Mouse (Mus musculus): Measurements from ENCODE around the gene Ccdc146. TPM values are rescaled to one million over a fixed set of nuclear protein-coding genes. Genes with fewer than 3 reads are reported as not detected.

The Ccdc146 gene
- polyA plus RNA-seq, 1 experiment from 2014 or later = 2.7 TPM

- Histone ChIP-seq H3K4me2 (ENCODE audit: low read length) (no peak overlapping the region), H3K4me3 (ENCODE audit: control insufficient read depth in 1 of 2, insufficient read depth in 1 of 2, low read depth in 1 of 2, low read length in 2 of 2) (no peak overlapping the region), H3K9ac (ENCODE audit: low read length) (no peak overlapping the region), H3K4me1 (ENCODE audit: control insufficient read depth in 2 of 2, insufficient read depth in 2 of 2, low read length in 2 of 2) (peaks cover 2 to 12% of the 10 kb centered on the region in 2 experiments; a peak in 2 of 4 replicates), H3K27me3 (ENCODE audit: control insufficient read depth, insufficient read depth, low read length) (no peaks in the 10 kb centered on the region), H3K27ac (replicated peaks in 1 of 2; ENCODE audit: control insufficient read depth in 1 of 2, insufficient read depth in 1 of 2, low read depth in 2 of 2, low read length in 2 of 2) (no peak overlapping the region), H3K9me3 (ENCODE audit: control insufficient read depth, low read length) (no peaks in the 10 kb centered on the region), H3K36me3 (ENCODE audit: control insufficient read depth, insufficient read depth, low read length) (no peaks in the 10 kb centered on the region)
- no peak for ATAC-seq (ENCODE audit: insufficient number of reproducible peaks, insufficient read depth, low FRiP score, low read depth)
- WGBS = 57% methylated on average over 9 of the region's 9 CpGs
Observed at GRCm38 (mm10) chr5:21271386-21272354, 152.8 kb downstream of the Ccdc146 start.

GRCm38 (mm10) chr5:21270756-21271155 lies 153.7 kb downstream of the Ccdc146 start:
- WGBS = 51% methylated on average over 4 of the region's 4 CpGs
- Histone ChIP-seq H3K9ac (ENCODE audit: low read length) (no peak overlapping the region), H3K27ac (replicated peaks in 1 of 2; ENCODE audit: control insufficient read depth in 1 of 2, insufficient read depth in 1 of 2, low read depth in 2 of 2, low read length in 2 of 2) (no peak overlapping the region)

GRCm38 (mm10) chr5:21269446-21269845 lies 155.0 kb downstream of the Ccdc146 start:
- Histone ChIP-seq H3K4me1 (ENCODE audit: control insufficient read depth in 2 of 2, insufficient read depth in 2 of 2, low read length in 2 of 2) (peaks cover 2 to 12% of the 10 kb centered on the region in 2 experiments; a peak in 2 of 4 replicates), H3K27ac (replicated peaks in 1 of 2; ENCODE audit: control insufficient read depth in 1 of 2, insufficient read depth in 1 of 2, low read depth in 2 of 2, low read length in 2 of 2) (no peak overlapping the region), H3K9ac (ENCODE audit: low read length) (no peak overlapping the region), H3K4me2 (ENCODE audit: low read length) (no peak overlapping the region), H3K9me3 (ENCODE audit: control insufficient read depth, low read length) (no peaks in the 10 kb centered on the region), H3K27me3 (ENCODE audit: control insufficient read depth, insufficient read depth, low read length) (no peaks in the 10 kb centered on the region), H3K36me3 (ENCODE audit: control insufficient read depth, insufficient read depth, low read length) (no peaks in the 10 kb centered on the region), H3K4me3 (ENCODE audit: control insufficient read depth in 1 of 2, insufficient read depth in 1 of 2, low read depth in 1 of 2, low read length in 2 of 2) (no peak overlapping the region)
- ATAC-seq (ENCODE audit: insufficient number of reproducible peaks, insufficient read depth, low FRiP score, low read depth) = no peak
- WGBS = 66% methylated on average over 5 of the region's 5 CpGs

More at GRCm38 (mm10) chr5:21270756-21271155, 153.7 kb downstream of the Ccdc146 start:
- Histone ChIP-seq H3K27me3 (ENCODE audit: control insufficient read depth, insufficient read depth, low read length) (no peaks in the 10 kb centered on the region), H3K9me3 (ENCODE audit: control insufficient read depth, low read length) (no peaks in the 10 kb centered on the region), H3K4me1 (ENCODE audit: control insufficient read depth in 2 of 2, insufficient read depth in 2 of 2, low read length in 2 of 2) (peaks cover 2 to 12% of the 10 kb centered on the region in 2 experiments; a peak in 2 of 4 replicates), H3K36me3 (ENCODE audit: control insufficient read depth, insufficient read depth, low read length) (no peaks in the 10 kb centered on the region), H3K4me3 (ENCODE audit: control insufficient read depth in 1 of 2, insufficient read depth in 1 of 2, low read depth in 1 of 2, low read length in 2 of 2) (no peak overlapping the region), H3K4me2 (ENCODE audit: low read length) (no peak overlapping the region)
- ATAC-seq (ENCODE audit: insufficient number of reproducible peaks, insufficient read depth, low FRiP score, low read depth) = no peak

GRCm38 (mm10) chr5:21267090-21267489 lies 157.4 kb downstream of the Ccdc146 start:
- WGBS = 78% methylated on average over 2 of the region's 2 CpGs
- no peaks in the 10 kb centered on the region for H3K9me3 ChIP-seq (ENCODE audit: control insufficient read depth, low read length)
- H3K27ac ChIP-seq (replicated peaks in 1 of 2; ENCODE audit: control insufficient read depth in 1 of 2, insufficient read depth in 1 of 2, low read depth in 2 of 2, low read length in 2 of 2) = no peak overlapping the region
- H3K4me3 ChIP-seq (ENCODE audit: control insufficient read depth in 1 of 2, insufficient read depth in 1 of 2, low read depth in 1 of 2, low read length in 2 of 2) = no peak overlapping the region
- H3K36me3 ChIP-seq (ENCODE audit: control insufficient read depth, insufficient read depth, low read length) = no peaks in the 10 kb centered on the region
- no peak overlapping the region for H3K9ac ChIP-seq (ENCODE audit: low read length)
- H3K4me1 ChIP-seq (ENCODE audit: control insufficient read depth in 2 of 2, insufficient read depth in 2 of 2, low read length in 2 of 2) = peaks cover 2 to 12% of the 10 kb centered on the region in 2 experiments; a peak in 2 of 4 replicates
- H3K27me3 ChIP-seq (ENCODE audit: control insufficient read depth, insufficient read depth, low read length) = no peaks in the 10 kb centered on the region
- ATAC-seq (ENCODE audit: insufficient number of reproducible peaks, insufficient read depth, low FRiP score, low read depth) = no peak
- H3K4me2 ChIP-seq (ENCODE audit: low read length) = no peak overlapping the region

- H3K4me3 ChIP-seq (ENCODE audit: control insufficient read depth in 1 of 2, insufficient read depth in 1 of 2, low read depth in 1 of 2, low read length in 2 of 2) = no peak overlapping the region
- no peak overlapping the region for H3K9ac ChIP-seq (ENCODE audit: low read length)
- H3K9me3 ChIP-seq (ENCODE audit: control insufficient read depth, low read length) = no peaks in the 10 kb centered on the region
- ATAC-seq (ENCODE audit: insufficient number of reproducible peaks, insufficient read depth, low FRiP score, low read depth) = no peak
- no peak overlapping the region for H3K4me2 ChIP-seq (ENCODE audit: low read length)
- H3K27ac ChIP-seq (replicated peaks in 1 of 2; ENCODE audit: control insufficient read depth in 1 of 2, insufficient read depth in 1 of 2, low read depth in 2 of 2, low read length in 2 of 2) = no peak overlapping the region
- H3K36me3 ChIP-seq (ENCODE audit: control insufficient read depth, insufficient read depth, low read length) = no peaks in the 10 kb centered on the region
- H3K4me1 ChIP-seq (ENCODE audit: control insufficient read depth in 2 of 2, insufficient read depth in 2 of 2, low read length in 2 of 2) = peaks cover 0 to 2% of the 10 kb centered on the region in 2 experiments; a peak in 1 of 4 replicates
- 14% methylated on average over 4 of the region's 4 CpGs for WGBS
- H3K27me3 ChIP-seq (ENCODE audit: control insufficient read depth, insufficient read depth, low read length) = no peaks in the 10 kb centered on the region
Observed at GRCm38 (mm10) chr5:21265049-21265448, 159.4 kb downstream of the Ccdc146 start.

GRCm38 (mm10) chr5:21264352-21265021 lies 160.0 kb downstream of the Ccdc146 start:
- Histone ChIP-seq H3K27ac (replicated peaks in 1 of 2; ENCODE audit: control insufficient read depth in 1 of 2, insufficient read depth in 1 of 2, low read depth in 2 of 2, low read length in 2 of 2) (no peak overlapping the region), H3K4me3 (ENCODE audit: control insufficient read depth in 1 of 2, insufficient read depth in 1 of 2, low read depth in 1 of 2, low read length in 2 of 2) (no peak overlapping the region), H3K4me1 (ENCODE audit: control insufficient read depth in 2 of 2, insufficient read depth in 2 of 2, low read length in 2 of 2) (peaks cover 0 to 2% of the 10 kb centered on the region in 2 experiments; a peak in 1 of 4 replicates), H3K27me3 (ENCODE audit: control insufficient read depth, insufficient read depth, low read length) (no peaks in the 10 kb centered on the region), H3K36me3 (ENCODE audit: control insufficient read depth, insufficient read depth, low read length) (no peaks in the 10 kb centered on the region), H3K4me2 (ENCODE audit: low read length) (no peak overlapping the region), H3K9me3 (ENCODE audit: control insufficient read depth, low read length) (no peaks in the 10 kb centered on the region), H3K9ac (ENCODE audit: low read length) (no peak overlapping the region)
- WGBS = 86% methylated on average over 8 of the region's 8 CpGs
- no peak for ATAC-seq (ENCODE audit: insufficient number of reproducible peaks, insufficient read depth, low FRiP score, low read depth)

GRCm38 (mm10) chr5:21263202-21264055 lies 161.0 kb downstream of the Ccdc146 start:
- H3K4me3 ChIP-seq (ENCODE audit: control insufficient read depth in 1 of 2, insufficient read depth in 1 of 2, low read depth in 1 of 2, low read length in 2 of 2) = no peak overlapping the region
- H3K27me3 ChIP-seq (ENCODE audit: control insufficient read depth, insufficient read depth, low read length) = no peaks in the 10 kb centered on the region
- no peaks in the 10 kb centered on the region for H3K36me3 ChIP-seq (ENCODE audit: control insufficient read depth, insufficient read depth, low read length)
- WGBS = 57% methylated on average over 18 of the region's 18 CpGs
- peaks cover 0 to 2% of the 10 kb centered on the region in 2 experiments; a peak in 1 of 4 replicates for H3K4me1 ChIP-seq (ENCODE audit: control insufficient read depth in 2 of 2, insufficient read depth in 2 of 2, low read length in 2 of 2)
- no peak overlapping the region for H3K9ac ChIP-seq (ENCODE audit: low read length)
- no peak overlapping the region for H3K27ac ChIP-seq (replicated peaks in 1 of 2; ENCODE audit: control insufficient read depth in 1 of 2, insufficient read depth in 1 of 2, low read depth in 2 of 2, low read length in 2 of 2)
- no peaks in the 10 kb centered on the region for H3K9me3 ChIP-seq (ENCODE audit: control insufficient read depth, low read length)
- ATAC-seq (ENCODE audit: insufficient number of reproducible peaks, insufficient read depth, low FRiP score, low read depth) = no peak
- no peak overlapping the region for H3K4me2 ChIP-seq (ENCODE audit: low read length)
